Mouse (Mus musculus) heart, postnatal 0 days (tissue): ENCODE results near the gene Bcdin3d. TPM values are rescaled to one million over a fixed set of nuclear protein-coding genes. Genes with fewer than 3 reads are reported as not detected.

Experiments
- ATAC-seq: fragments of 200-750 bp; cut with Nextera tagmentation; 2 replicates; pipeline ENCODE4 v1.8.0; 2017; ENCODE audit warnings: low read depth, moderate number of reproducible peaks, moderate library complexity; ENCODE audit not compliant: insufficient read depth
- DNase-seq: peaks from one replicate; pipeline ENCODE4 v3.0.0-alpha.2; 2016; ENCODE audit warnings: low spot score
- H3K27ac ChIP-seq: fragments of 300-500 bp; sonication (generic); 2 replicates; pipeline ENCODE4 v1.5.1; 2014; ENCODE audit warnings: low read depth, mild to moderate bottlenecking
- H3K27me3 ChIP-seq: fragments of 300-500 bp; sonication (generic); 2 replicates; pipeline ENCODE4 v1.6.1; 2014; ENCODE audit warnings: low read length, mixed read lengths; ENCODE audit not compliant: control insufficient read depth, insufficient read depth
- H3K36me3 ChIP-seq: fragments of 300-500 bp; sonication (generic); replicated peaks from 2 replicates; pipeline ENCODE4 v1.6.1; 2014; ENCODE audit warnings: low read length, mixed read lengths; ENCODE audit not compliant: control insufficient read depth, insufficient read depth
- H3K4me1 ChIP-seq: fragments of 300-500 bp; sonication (generic); 2 replicates; pipeline ENCODE4 v1.6.1; 2014; ENCODE audit warnings: antibody characterized with exemption; ENCODE audit not compliant: control insufficient read depth, insufficient read depth
- H3K4me2 ChIP-seq: fragments of 300-500 bp; sonication (generic); 2 replicates; pipeline ENCODE4 v1.6.1; 2014; ENCODE audit warnings: low read depth, mild to moderate bottlenecking, low read length, moderate library complexity
- H3K4me3 ChIP-seq: fragments of 300-500 bp; sonication (generic); 2 replicates; pipeline ENCODE4 v1.5.1; 2014; ENCODE audit warnings: low read depth, low read length
- H3K9ac ChIP-seq: fragments of 300-500 bp; sonication (generic); replicated peaks from 2 replicates; pipeline ENCODE4 v1.6.1; 2014; ENCODE audit warnings: low read depth, low read length, mixed read lengths
- H3K9me3 ChIP-seq: fragments of 300-500 bp; sonication (generic); replicated peaks from 2 replicates; pipeline ENCODE4 v1.6.1; 2016; ENCODE audit warnings: low read length; ENCODE audit not compliant: control insufficient read depth
- CTCF ChIP-seq: IDR thresholded peaks from 2 replicates; pipeline ENCODE4 v1.5.1; 2016; ENCODE audit warnings: antibody characterized with exemption, control low read depth, low read depth
- EP300 ChIP-seq: IDR thresholded peaks from 2 replicates; pipeline ENCODE4 v1.6.1; 2016; ENCODE audit warnings: antibody characterized with exemption, low read depth
- WGBS: fragments of 180-500 bp; shearing (Covaris S2); extraction: QIAGEN DNeasy Blood & Tissue Kit; methylation state at CpG from one replicate; pipeline ENCODE4 v1.1.7; 2014; 5-methylcytosine and 5-hydroxymethylcytosine counted together
- polyA plus RNA-seq: library from polyadenylated mRNA; unstranded; fragments of >200 nt; fragmentation: Nextera tagmentation; extraction: Ambion mirVana; gene quantifications from 2 replicates; pipeline ENCODE4 v1.2.1, GENCODE M21; 2015
- total RNA-seq: library from RNA; depleted of rRNA; stranded (reverse); fragments of >200 nt; gene quantifications from 2 replicates; pipeline ENCODE4 v1.2.3, GENCODE M21; 2014; ENCODE audit warnings: low replicate concordance

The Bcdin3d gene
- total and polyA plus RNA-seq, 2 experiments from 2014 or later = 11.0 to 12.5 TPM

GRCm38 (mm10) chr15:99456338-99456962 lies 18.1 kb downstream of the Bcdin3d start:
- no peak for TF ChIP-seq CTCF
- no peak for TF ChIP-seq EP300
- peaks cover 11% of the 10 kb centered on the region for H3K4me1 ChIP-seq
- H3K27ac ChIP-seq = peak overlapping the region; percentile 79
- no peak for DNase-seq
- no peaks in the 10 kb centered on the region for H3K27me3 ChIP-seq
- peak overlapping the region; percentile 90 for H3K4me2 ChIP-seq
- H3K36me3 ChIP-seq = no peaks in the 10 kb centered on the region; the same call in 1 of the 2 replicates
- peak overlapping the region; percentile 69 for H3K9ac ChIP-seq
- 16% methylated on average over 7 of the region's 7 CpGs for WGBS
- peak overlapping the region; percentile 70 for H3K4me3 ChIP-seq
- no peaks in the 10 kb centered on the region for H3K9me3 ChIP-seq
- no peak for ATAC-seq

- H3K27ac ChIP-seq = 0 out of 2 replicates have a peak overlapping the region, but pooled peaks have one; percentile 79
- peaks cover 19% of the 10 kb centered on the region for H3K4me1 ChIP-seq
- DNase-seq (no peak), ATAC-seq (no peak)
- H3K27me3 ChIP-seq = no peaks in the 10 kb centered on the region
- H3K9ac ChIP-seq = no peak overlapping the region
- H3K9me3 ChIP-seq = no peaks in the 10 kb centered on the region
- no peak overlapping the region for H3K4me3 ChIP-seq
- no peak overlapping the region for H3K4me2 ChIP-seq
- no peak for TF ChIP-seq CTCF
- no peak for TF ChIP-seq EP300
- WGBS = 82% methylated on average over 3 of the region's 3 CpGs
- H3K36me3 ChIP-seq = no peaks in the 10 kb centered on the region; the same call in 1 of the 2 replicates
Observed at GRCm38 (mm10) chr15:99455415-99455814, 19.1 kb downstream of the Bcdin3d start.

- 79% methylated on average over 7 of the region's 7 CpGs for WGBS
- Histone ChIP-seq H3K9me3 (no peaks in the 10 kb centered on the region), H3K27me3 (no peaks in the 10 kb centered on the region), H3K36me3 (no peaks in the 10 kb centered on the region; the same call in 1 of the 2 replicates), H3K9ac (no peak overlapping the region), H3K4me3 (no peak overlapping the region), H3K4me1 (peaks cover 26% of the 10 kb centered on the region), H3K4me2 (no peak overlapping the region), H3K27ac (no peak overlapping the region)
- ATAC-seq = no peak
- no peak for DNase-seq
- TF ChIP-seq EP300 (no peak), CTCF (no peak)
Observed at GRCm38 (mm10) chr15:99454585-99455279, 19.8 kb downstream of the Bcdin3d start.

- H3K4me1 ChIP-seq = peaks cover 37% of the 10 kb centered on the region
- WGBS = 64% methylated on average over 11 of the region's 11 CpGs
- no peak for ATAC-seq
- no peaks in the 10 kb centered on the region for H3K27me3 ChIP-seq
- H3K27ac ChIP-seq = no peak overlapping the region
- H3K4me2 ChIP-seq = no peak overlapping the region
- no peak overlapping the region for H3K9ac ChIP-seq
- H3K4me3 ChIP-seq = no peak overlapping the region
- no peaks in the 10 kb centered on the region for H3K9me3 ChIP-seq
- no peaks in the 10 kb centered on the region; the same call in 1 of the 2 replicates for H3K36me3 ChIP-seq
- no peak for DNase-seq
- no peak for TF ChIP-seq EP300
- no peak for TF ChIP-seq CTCF
Observed at GRCm38 (mm10) chr15:99453153-99453900, 21.2 kb downstream of the Bcdin3d start.

- no peaks in the 10 kb centered on the region for H3K9me3 ChIP-seq
- no peaks in the 10 kb centered on the region for H3K27me3 ChIP-seq
- H3K9ac ChIP-seq = no peak overlapping the region
- DNase-seq (no peak), ATAC-seq (peak; percentile 25)
- peaks cover 35% of the 10 kb centered on the region for H3K4me1 ChIP-seq
- TF ChIP-seq EP300 (no peak), CTCF (no peak)
- peak overlapping the region; percentile 1 for H3K4me2 ChIP-seq
- H3K4me3 ChIP-seq = no peak overlapping the region
- H3K36me3 ChIP-seq = peaks cover 3% of the 10 kb centered on the region; the same call in 1 of the 2 replicates
- 17% methylated on average over 8 of the region's 8 CpGs for WGBS
- H3K27ac ChIP-seq = peak overlapping the region; percentile 73
Observed at GRCm38 (mm10) chr15:99449751-99450280, 24.7 kb downstream of the Bcdin3d start.
